Mouse (Mus musculus) liver, postnatal 0 days (tissue): ENCODE measurements around the gene Dact2.

Source experiments
- CTCF ChIP-seq: sonication (generic); IDR thresholded peaks from 2 replicates; pipeline ENCODE4 v1.5.1; 2016; ENCODE audit warnings: antibody characterized with exemption, low read depth
- EP300 ChIP-seq: IDR thresholded peaks from 2 replicates; pipeline ENCODE4 v1.6.1; 2016; ENCODE audit warnings: antibody characterized with exemption, low read depth, mild to moderate bottlenecking

DNA sequence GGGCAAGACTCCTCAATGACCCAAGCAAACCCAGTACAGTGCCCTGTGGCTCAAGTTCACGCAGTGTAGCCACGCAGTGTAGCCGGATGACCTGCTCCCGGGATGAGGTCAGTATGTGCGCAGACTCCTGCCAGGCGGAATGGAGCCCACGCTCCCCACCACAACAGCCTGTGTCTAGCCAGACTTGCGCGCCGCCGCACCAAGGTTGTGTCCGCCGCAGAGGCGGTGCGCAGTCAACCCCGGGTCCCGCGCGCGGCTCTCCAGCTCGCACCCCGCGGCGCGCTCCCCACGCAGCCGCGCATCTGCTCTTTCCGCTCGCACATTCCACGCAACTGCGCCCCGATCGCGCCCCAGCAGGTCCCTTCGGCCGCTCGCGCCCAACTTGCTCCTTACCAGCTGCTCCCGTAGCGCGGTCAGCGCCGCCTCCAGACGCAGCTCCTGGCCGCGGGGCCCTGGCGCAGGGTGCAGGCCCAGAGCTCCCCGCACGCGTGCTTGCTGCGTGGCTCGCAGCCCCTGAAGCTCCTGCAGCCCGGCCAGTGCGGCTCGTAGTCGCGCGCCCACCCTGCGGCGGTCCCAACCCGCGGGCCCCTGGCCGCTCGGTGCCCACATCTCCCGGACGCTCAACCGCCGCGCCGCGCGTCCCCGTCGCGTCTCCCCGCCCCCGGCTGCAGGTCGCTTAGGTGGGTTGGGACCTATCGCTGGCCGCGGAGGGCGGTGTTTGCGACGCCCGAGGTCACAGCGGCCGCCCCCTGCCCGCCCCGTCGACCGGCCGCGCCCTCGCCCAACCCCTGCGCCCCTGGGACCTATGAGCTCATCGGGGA, 773 bp downstream of the Dact2 start:
- TF ChIP-seq CTCF (no peak), EP300 (no peak)
